Mouse (Mus musculus): ENCODE measurements around the gene Diaph3. TPM values are rescaled to one million over a fixed set of nuclear protein-coding genes. Genes with fewer than 3 reads are reported as not detected.

Gene Diaph3
- total and polyA plus RNA-seq, 2 experiments from 2014 or later, result 3.7 to 4.1 TPM

DNA sequence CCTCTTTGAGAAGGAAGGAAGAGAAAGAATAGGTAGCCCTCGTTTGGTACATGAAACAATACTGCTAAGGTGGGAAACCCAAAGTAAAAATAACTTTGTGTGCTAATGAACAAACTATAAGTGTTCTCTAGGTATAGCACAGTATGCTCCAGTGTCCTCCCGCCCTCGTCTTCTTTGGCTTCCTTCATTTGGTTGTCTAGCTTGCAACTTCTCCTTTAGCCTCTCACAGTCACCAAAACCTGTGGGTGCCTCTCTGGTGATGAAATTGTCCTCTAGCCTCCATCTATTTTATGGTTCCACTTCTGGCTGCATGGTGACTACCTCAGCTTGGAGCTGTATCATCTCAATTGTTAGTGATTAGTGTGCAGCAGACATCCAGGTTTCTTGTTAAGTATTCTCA is 277.0 kb downstream of the Diaph3 start:
- H3K9ac ChIP-seq, result no peak overlapping the region
- H3K27me3 ChIP-seq (ENCODE audit: insufficient read depth, low read length), result no peaks in the 10 kb centered on the region
- H3K36me3 ChIP-seq (ENCODE audit: insufficient read depth), result no peaks in the 10 kb centered on the region
- H3K9me3 ChIP-seq (ENCODE audit: low read length), result no peaks in the 10 kb centered on the region
- DNase-seq, result no peak
- TF ChIP-seq CTCF (IDR thresholded peaks at IDR 0.05; ENCODE audit: low read depth), result no peak
- no peak overlapping the region for H3K4me2 ChIP-seq (ENCODE audit: low read depth)
- no peak for ATAC-seq
- no peak overlapping the region for H3K27ac ChIP-seq (ENCODE audit: low read depth, low read length)
- 93% methylated on average over 3 of the region's 3 CpGs for WGBS
- H3K4me3 ChIP-seq (ENCODE audit: low read depth, low read length), result no peak overlapping the region
- H3K4me1 ChIP-seq (ENCODE audit: insufficient read depth), result 0 out of 2 replicates have a peak, but pooled peaks cover 3% of the 10 kb centered on the region

DNA sequence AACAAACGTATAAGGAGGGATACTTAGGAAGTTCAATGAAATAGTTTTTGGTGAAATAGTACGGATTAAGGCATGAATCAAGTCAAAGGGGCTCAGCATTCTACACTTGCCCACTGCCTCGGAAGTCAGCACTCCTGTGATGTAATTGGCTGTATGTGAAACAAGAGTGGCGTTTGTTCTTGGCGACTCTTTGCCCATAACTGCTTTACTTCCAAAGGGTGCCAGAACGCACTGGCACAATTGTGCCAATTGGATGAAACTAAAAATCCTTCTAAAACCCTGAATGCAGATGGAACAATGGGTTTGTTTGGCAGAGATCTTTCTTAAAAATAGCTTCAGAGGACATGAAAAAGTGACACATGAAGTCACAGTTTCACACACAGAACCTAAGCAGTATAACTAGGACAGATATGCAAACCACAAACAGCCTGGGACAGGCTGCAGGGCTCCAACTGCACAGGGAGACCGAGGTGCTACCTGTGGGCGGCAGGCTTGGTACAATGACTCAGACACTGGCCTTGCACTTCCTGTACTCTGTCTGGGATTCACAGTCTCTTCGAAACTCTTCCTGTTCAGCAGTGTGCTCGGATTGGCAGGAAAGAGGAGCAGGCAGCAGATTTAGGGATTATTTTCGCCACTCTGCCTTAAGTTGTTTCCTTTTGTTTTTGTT is 279.6 kb downstream of the Diaph3 start:
- no peaks in the 10 kb centered on the region for H3K36me3 ChIP-seq (ENCODE audit: insufficient read depth)
- H3K4me2 ChIP-seq (ENCODE audit: low read depth), result no peak overlapping the region
- no peak overlapping the region for H3K9ac ChIP-seq
- H3K9me3 ChIP-seq (ENCODE audit: low read length), result no peaks in the 10 kb centered on the region
- H3K27me3 ChIP-seq (ENCODE audit: insufficient read depth, low read length), result no peaks in the 10 kb centered on the region
- H3K27ac ChIP-seq (ENCODE audit: low read depth, low read length), result no peak overlapping the region
- TF ChIP-seq CTCF (IDR thresholded peaks at IDR 0.05; ENCODE audit: low read depth), result no peak
- 0 out of 2 replicates have a peak, but pooled peaks cover 3% of the 10 kb centered on the region for H3K4me1 ChIP-seq (ENCODE audit: insufficient read depth)
- ATAC-seq (peak; percentile 71; the same call in 1 of the 2 replicates), DNase-seq (peak; percentile 52)
- no peak overlapping the region for H3K4me3 ChIP-seq (ENCODE audit: low read depth, low read length)
- WGBS, result 50% methylated on average over 11 of the region's 11 CpGs

DNA sequence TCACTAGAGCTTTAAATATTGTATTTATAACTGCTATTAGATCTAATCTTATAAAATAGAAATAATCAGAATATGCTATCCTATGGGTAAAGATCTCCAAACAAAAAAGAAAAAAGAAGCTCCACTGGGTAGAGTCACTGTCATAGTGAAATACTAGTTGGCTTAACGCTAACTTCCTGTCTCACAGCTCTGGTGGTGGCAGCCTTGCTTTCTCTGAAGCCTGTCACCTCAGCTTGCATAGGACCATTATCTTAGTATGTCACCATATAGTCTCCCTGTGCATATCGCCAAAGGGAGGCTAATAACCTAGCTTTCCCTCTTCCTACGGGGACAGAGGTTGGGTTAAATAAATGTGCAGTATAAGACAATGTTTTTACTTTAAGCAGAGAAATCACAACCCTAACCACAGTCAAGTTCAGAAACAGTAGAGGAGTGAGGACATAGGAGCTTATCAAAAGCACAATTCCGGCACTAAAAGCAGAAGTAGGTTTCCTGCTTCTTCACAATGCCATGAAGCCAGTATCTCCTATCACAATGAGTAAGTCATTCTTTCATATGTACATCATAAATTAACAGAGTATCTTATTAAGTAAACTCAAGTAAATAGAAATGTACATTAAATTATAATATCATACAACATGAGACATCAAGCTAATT is 293.8 kb downstream of the Diaph3 start:
- no peak for TF ChIP-seq CTCF (IDR thresholded peaks at IDR 0.05; ENCODE audit: low read depth)

DNA sequence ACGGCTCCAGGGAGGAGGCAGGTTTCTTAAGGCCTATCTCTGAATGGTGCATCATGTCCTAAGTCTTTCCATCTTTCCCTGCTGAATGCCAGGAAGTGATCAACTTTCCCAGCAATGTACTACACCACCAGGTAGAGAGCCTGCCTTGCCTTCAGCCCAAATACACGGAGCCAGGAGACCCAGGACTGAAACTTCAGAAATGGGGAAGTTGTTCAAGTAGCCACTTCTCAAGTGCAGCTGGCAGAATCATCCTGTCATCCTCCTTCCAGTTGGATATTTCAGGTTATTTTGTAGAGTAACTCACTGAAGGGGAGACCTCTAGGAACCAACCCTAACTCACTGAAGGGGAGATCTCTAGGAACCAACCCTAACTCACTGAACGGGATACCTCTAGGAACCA is 297.0 kb downstream of the Diaph3 start:
- 94% methylated on average over 3 of the region's 3 CpGs for WGBS
- DNase-seq (no peak), ATAC-seq (no peak)
- H3K4me2 ChIP-seq (ENCODE audit: low read depth), result no peak overlapping the region
- H3K4me1 ChIP-seq (ENCODE audit: insufficient read depth), result no peaks in the 10 kb centered on the region
- no peaks in the 10 kb centered on the region for H3K9me3 ChIP-seq (ENCODE audit: low read length)
- H3K27me3 ChIP-seq (ENCODE audit: insufficient read depth, low read length), result no peaks in the 10 kb centered on the region
- H3K9ac ChIP-seq, result no peak overlapping the region
- no peak overlapping the region for H3K4me3 ChIP-seq (ENCODE audit: low read depth, low read length)
- no peak for TF ChIP-seq CTCF (IDR thresholded peaks at IDR 0.05; ENCODE audit: low read depth)
- H3K27ac ChIP-seq (ENCODE audit: low read depth, low read length), result no peak overlapping the region
- H3K36me3 ChIP-seq (ENCODE audit: insufficient read depth), result no peaks in the 10 kb centered on the region

More for the DNA sequence above, 293.8 kb downstream of the Diaph3 start:
- Histone ChIP-seq H3K27me3 (ENCODE audit: insufficient read depth, low read length) (no peaks in the 10 kb centered on the region), H3K9me3 (ENCODE audit: low read length) (no peaks in the 10 kb centered on the region), H3K9ac (no peak overlapping the region), H3K27ac (ENCODE audit: low read depth, low read length) (no peak overlapping the region), H3K36me3 (ENCODE audit: insufficient read depth) (no peaks in the 10 kb centered on the region), H3K4me3 (ENCODE audit: low read depth, low read length) (no peak overlapping the region), H3K4me1 (ENCODE audit: insufficient read depth) (no peaks in the 10 kb centered on the region), H3K4me2 (ENCODE audit: low read depth) (no peak overlapping the region)
- WGBS, result 95% methylated on average over 4 of the region's 4 CpGs
- DNase-seq (no peak), ATAC-seq (no peak)

DNA sequence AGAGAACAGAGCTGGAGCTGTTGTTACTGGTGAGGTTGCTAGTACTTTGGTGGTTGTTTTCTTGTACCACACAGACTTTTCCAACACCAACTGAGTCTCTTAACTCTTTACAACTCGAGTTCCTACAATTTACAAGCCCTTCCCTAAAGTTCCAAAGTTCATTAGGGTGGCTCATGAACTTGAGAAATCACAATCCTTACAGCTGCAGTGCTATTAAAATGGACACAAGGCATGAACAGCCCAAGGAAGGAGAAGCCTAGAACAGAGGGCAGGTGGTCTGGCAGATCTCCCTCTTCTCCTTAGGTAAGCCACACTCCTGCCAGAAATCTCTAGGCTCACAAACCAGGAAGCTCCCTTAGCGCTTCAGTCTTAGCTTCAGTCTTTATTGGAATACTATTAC is 303.4 kb downstream of the Diaph3 start:
- Histone ChIP-seq H3K4me2 (ENCODE audit: low read depth) (no peak overlapping the region), H3K4me3 (ENCODE audit: low read depth, low read length) (no peak overlapping the region), H3K9me3 (ENCODE audit: low read length) (no peaks in the 10 kb centered on the region), H3K9ac (no peak overlapping the region), H3K36me3 (ENCODE audit: insufficient read depth) (no peaks in the 10 kb centered on the region), H3K27me3 (ENCODE audit: insufficient read depth, low read length) (no peaks in the 10 kb centered on the region), H3K27ac (ENCODE audit: low read depth, low read length) (no peak overlapping the region), H3K4me1 (ENCODE audit: insufficient read depth) (no peaks in the 10 kb centered on the region)
- ATAC-seq, result no peak
- 55% methylated on average over 2 of the region's 2 CpGs for WGBS
- TF ChIP-seq CTCF (IDR thresholded peaks at IDR 0.05; ENCODE audit: low read depth), result no peak
- no peak for DNase-seq

DNA sequence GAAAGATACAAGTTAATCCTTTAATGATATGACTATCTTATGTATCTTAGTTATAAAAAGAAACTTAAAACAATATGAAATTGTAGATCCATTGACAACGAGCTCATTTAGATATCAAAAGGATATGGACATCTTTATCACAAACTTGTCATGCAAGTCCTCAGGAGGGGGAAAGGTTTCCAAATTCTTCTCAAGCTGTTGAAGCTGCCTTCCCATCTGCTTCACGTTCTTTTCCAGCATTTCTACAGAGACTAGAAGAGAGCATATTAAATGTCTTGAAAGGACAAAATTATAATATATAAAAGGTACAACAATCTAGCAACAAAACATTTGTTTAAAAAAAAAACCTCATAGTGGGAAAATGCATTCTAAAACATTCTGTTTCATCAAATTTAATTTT is 306.2 kb downstream of the Diaph3 start:
- H3K27ac ChIP-seq (ENCODE audit: low read depth, low read length), result no peak overlapping the region
- 55% methylated on average over 2 of the region's 2 CpGs for WGBS

DNA sequence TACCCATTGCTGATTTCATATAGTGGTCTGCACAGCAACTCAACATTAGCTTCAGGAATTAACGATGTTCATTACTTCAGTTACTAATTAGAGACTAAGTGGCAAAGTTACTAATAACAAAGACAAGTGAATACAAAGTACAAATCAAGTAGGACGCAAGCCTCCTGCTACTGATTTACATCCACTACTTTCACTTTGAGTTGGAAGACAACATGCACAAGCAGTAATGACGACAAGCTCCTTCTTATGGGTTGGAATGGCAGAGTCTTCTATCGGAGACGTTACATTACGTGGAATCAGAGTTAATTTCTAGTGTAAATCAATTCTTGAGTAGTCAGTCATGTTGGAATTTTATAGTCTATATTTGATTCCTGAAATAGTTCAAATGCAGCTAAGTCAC is 306.8 kb downstream of the Diaph3 start:
- DNase-seq, result no peak

More for the DNA sequence above, 306.2 kb downstream of the Diaph3 start:
- peak; percentile 50 for DNase-seq
- peak; percentile 59; the same call in 1 of the 2 replicates for ATAC-seq
- Histone ChIP-seq H3K9me3 (ENCODE audit: low read length) (no peaks in the 10 kb centered on the region), H3K36me3 (ENCODE audit: insufficient read depth) (no peaks in the 10 kb centered on the region), H3K27me3 (ENCODE audit: insufficient read depth, low read length) (no peaks in the 10 kb centered on the region), H3K4me3 (ENCODE audit: low read depth, low read length) (no peak overlapping the region), H3K9ac (no peak overlapping the region), H3K4me2 (ENCODE audit: low read depth) (no peak overlapping the region), H3K4me1 (ENCODE audit: insufficient read depth) (no peaks in the 10 kb centered on the region)
- no peak for TF ChIP-seq CTCF (IDR thresholded peaks at IDR 0.05; ENCODE audit: low read depth)

More for the DNA sequence above, 306.8 kb downstream of the Diaph3 start:
- WGBS, result 66% methylated on average over 6 of the region's 6 CpGs
- Histone ChIP-seq H3K36me3 (ENCODE audit: insufficient read depth) (no peaks in the 10 kb centered on the region), H3K9ac (no peak overlapping the region), H3K9me3 (ENCODE audit: low read length) (no peaks in the 10 kb centered on the region), H3K4me2 (ENCODE audit: low read depth) (no peak overlapping the region), H3K4me3 (ENCODE audit: low read depth, low read length) (no peak overlapping the region), H3K27me3 (ENCODE audit: insufficient read depth, low read length) (no peaks in the 10 kb centered on the region), H3K27ac (ENCODE audit: low read depth, low read length) (no peak overlapping the region), H3K4me1 (ENCODE audit: insufficient read depth) (no peaks in the 10 kb centered on the region)
- TF ChIP-seq CTCF (IDR thresholded peaks at IDR 0.05; ENCODE audit: low read depth), result no peak
- no peak for ATAC-seq

All from forebrain, postnatal 0 days (tissue).